Mouse (Mus musculus): ENCODE results near the gene Crxos. TPM values are rescaled to one million over a fixed set of nuclear protein-coding genes. Genes with fewer than 3 reads are reported as not detected.

Crxos gene
- polyA plus RNA-seq, 2 experiments: not detected

DNA sequence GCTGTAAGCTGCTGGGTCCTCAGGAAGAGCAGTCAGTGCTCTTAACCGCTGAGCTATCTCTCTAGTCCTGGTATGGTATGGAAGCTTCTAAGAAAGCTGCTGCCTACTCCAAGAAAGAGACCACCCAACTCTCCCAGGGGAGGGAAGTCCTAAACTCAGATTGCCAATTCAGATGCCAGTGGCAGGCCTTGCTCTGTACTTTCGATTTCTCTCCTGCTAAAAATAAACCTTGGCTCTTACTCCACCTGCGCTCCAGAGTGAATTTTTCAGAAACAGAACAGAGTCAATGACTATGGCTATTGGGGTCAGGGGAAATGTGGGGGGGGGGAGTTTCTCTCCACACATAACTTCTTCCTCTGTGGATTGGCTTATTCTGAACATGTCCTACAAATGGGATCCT lies 49.2 kb downstream of the Crxos start:
- no peak overlapping the region for H3K9ac ChIP-seq (ENCODE audit: low read depth, low read length, severe bottlenecking)
- DNase-seq (ENCODE audit: low spot score) (no peak), ATAC-seq (ENCODE audit: low FRiP score, low read depth) (no peak)
- no peak overlapping the region for H3K4me2 ChIP-seq (replicated peaks; ENCODE audit: low read depth, low read length, severe bottlenecking)
- peaks cover 8% of the 10 kb centered on the region for H3K36me3 ChIP-seq (ENCODE audit: control insufficient read depth, insufficient read depth, low read length)
- H3K4me3 ChIP-seq (replicated peaks; ENCODE audit: low read length): no peak overlapping the region
- H3K27me3 ChIP-seq (ENCODE audit: control insufficient read depth, insufficient read depth, low read length): no peaks in the 10 kb centered on the region
- no peaks in the 10 kb centered on the region for H3K9me3 ChIP-seq (ENCODE audit: control insufficient read depth, low read length)
- TF ChIP-seq POLR2A (IDR thresholded peaks at IDR 0.05; ENCODE audit: borderline replicate concordance, extremely low read depth, insufficient read depth, insufficient read length): no peak
- H3K27ac ChIP-seq (replicated peaks; ENCODE audit: low read depth, low read length): no peak overlapping the region
- no peaks in the 10 kb centered on the region for H3K4me1 ChIP-seq (ENCODE audit: control insufficient read depth, insufficient read depth, low read length)
- 82% methylated on average over 3 of the region's 3 CpGs for WGBS

DNA sequence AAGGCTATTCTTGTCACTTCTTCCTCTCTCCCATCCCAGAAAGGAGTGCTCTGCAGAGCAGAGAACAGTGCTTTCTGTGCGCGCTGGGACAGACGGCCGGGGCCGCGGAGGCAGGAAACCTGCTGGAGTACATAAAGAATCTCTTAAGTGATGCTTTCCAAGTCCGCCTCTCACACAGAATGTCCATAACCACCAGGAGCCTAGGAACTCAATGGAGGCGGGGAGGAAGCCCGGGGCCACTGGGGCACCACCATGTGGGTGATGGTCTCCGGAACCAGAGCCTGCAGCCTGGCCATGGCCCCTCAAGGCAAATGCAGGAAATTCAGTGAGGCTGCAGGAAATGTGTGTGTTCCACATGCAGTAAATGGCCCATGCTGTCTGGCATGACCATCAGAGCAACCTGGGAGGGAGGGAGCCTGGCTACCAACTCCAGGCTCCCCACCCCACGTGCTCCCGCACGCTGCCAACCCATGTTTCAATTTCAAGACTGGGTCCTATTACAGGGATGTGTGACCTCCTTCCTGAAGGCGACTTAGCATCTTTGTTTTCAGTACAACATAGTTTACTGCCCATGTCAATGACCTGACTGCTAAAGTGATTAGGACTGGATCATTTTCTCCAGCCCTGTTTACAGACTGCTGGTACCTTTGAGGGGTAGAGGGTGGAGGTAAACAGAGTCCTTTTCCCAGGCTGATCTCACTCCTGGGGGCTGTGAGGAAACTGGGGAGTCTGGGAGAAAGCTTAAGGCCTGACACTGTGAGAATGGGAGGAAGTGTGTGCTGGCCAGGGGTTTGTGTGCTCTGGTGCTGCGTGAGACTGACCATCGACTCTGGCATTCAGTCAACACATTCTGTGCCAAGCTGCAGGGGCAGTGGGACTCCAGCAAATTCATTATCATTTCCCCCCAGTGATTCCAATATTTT lies 51.3 kb downstream of the Crxos start:
- no peaks in the 10 kb centered on the region for H3K9me3 ChIP-seq (ENCODE audit: control insufficient read depth, low read length)
- WGBS: 43% methylated on average over 16 of the region's 16 CpGs
- H3K4me3 ChIP-seq (replicated peaks; ENCODE audit: low read length): no peak overlapping the region
- H3K27ac ChIP-seq (replicated peaks; ENCODE audit: low read depth, low read length): no peak overlapping the region
- ATAC-seq (ENCODE audit: low FRiP score, low read depth): no peak
- no peaks in the 10 kb centered on the region for H3K4me1 ChIP-seq (ENCODE audit: control insufficient read depth, insufficient read depth, low read length)
- H3K36me3 ChIP-seq (ENCODE audit: control insufficient read depth, insufficient read depth, low read length): peaks cover 28% of the 10 kb centered on the region
- no peaks in the 10 kb centered on the region for H3K27me3 ChIP-seq (ENCODE audit: control insufficient read depth, insufficient read depth, low read length)
- H3K9ac ChIP-seq (ENCODE audit: low read depth, low read length, severe bottlenecking): no peak overlapping the region
- no peak for DNase-seq (ENCODE audit: low spot score)
- no peak overlapping the region for H3K4me2 ChIP-seq (replicated peaks; ENCODE audit: low read depth, low read length, severe bottlenecking)
- TF ChIP-seq POLR2A (IDR thresholded peaks at IDR 0.05; ENCODE audit: borderline replicate concordance, extremely low read depth, insufficient read depth, insufficient read length): no peak

DNA sequence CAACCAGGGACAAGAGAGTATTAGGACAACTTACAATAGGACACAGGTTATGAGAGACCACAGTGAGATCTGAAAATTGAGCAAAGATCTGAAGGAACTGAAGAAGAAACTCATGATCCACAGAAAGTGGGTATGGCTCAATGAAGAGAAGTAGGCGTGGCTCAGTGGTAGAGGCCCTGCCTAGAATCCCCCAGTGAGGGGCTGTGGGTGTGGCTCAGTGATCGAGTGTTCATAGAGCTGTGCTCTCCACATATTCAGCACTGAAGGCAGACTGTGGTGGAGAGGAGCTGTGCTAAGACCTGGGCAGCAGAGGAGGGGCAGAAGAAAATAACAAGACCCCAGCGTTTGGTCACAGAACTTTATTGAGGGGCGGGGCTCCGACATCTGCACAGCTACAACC lies 55.1 kb downstream of the Crxos start:
- DNase-seq (ENCODE audit: low spot score) (no peak), ATAC-seq (ENCODE audit: low FRiP score, low read depth) (no peak)
- no peak overlapping the region for H3K4me2 ChIP-seq (replicated peaks; ENCODE audit: low read depth, low read length, severe bottlenecking)
- no peak overlapping the region for H3K9ac ChIP-seq (ENCODE audit: low read depth, low read length, severe bottlenecking)
- WGBS: 84% methylated on average over 5 of the region's 5 CpGs
- TF ChIP-seq POLR2A (IDR thresholded peaks at IDR 0.05; ENCODE audit: borderline replicate concordance, extremely low read depth, insufficient read depth, insufficient read length): no peak
- no peak overlapping the region for H3K27ac ChIP-seq (replicated peaks; ENCODE audit: low read depth, low read length)
- H3K27me3 ChIP-seq (ENCODE audit: control insufficient read depth, insufficient read depth, low read length): no peaks in the 10 kb centered on the region
- H3K4me3 ChIP-seq (replicated peaks; ENCODE audit: low read length): no peak overlapping the region
- no peaks in the 10 kb centered on the region for H3K4me1 ChIP-seq (ENCODE audit: control insufficient read depth, insufficient read depth, low read length)
- H3K36me3 ChIP-seq (ENCODE audit: control insufficient read depth, insufficient read depth, low read length): peaks cover 64% of the 10 kb centered on the region
- no peaks in the 10 kb centered on the region for H3K9me3 ChIP-seq (ENCODE audit: control insufficient read depth, low read length)

DNA sequence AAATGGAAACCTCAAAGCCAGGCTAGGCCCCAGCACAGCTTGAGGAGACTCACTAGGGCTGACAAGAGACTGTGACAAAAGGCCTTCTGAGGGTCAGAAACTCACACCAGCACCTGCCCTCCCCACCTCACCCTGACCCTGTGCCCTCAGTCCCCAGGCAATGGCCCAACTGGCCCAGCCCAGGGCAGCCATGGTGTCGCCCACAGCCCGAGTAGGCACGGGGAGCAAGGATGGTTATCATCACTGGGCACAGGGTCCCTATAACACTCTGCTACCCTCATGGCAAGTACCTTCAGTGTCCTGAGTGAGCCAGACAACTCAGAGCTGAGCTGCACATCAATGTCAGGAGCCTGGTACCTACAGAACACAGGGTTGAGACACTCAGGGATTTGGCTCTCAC lies 56.2 kb downstream of the Crxos start:
- H3K4me1 ChIP-seq (ENCODE audit: control insufficient read depth, insufficient read depth, low read length): no peaks in the 10 kb centered on the region
- TF ChIP-seq POLR2A (IDR thresholded peaks at IDR 0.05; ENCODE audit: borderline replicate concordance, extremely low read depth, insufficient read depth, insufficient read length): no peak
- H3K36me3 ChIP-seq (ENCODE audit: control insufficient read depth, insufficient read depth, low read length): peaks cover 74% of the 10 kb centered on the region
- no peaks in the 10 kb centered on the region for H3K27me3 ChIP-seq (ENCODE audit: control insufficient read depth, insufficient read depth, low read length)
- ATAC-seq (ENCODE audit: low FRiP score, low read depth): no peak
- no peak overlapping the region for H3K27ac ChIP-seq (replicated peaks; ENCODE audit: low read depth, low read length)
- no peak for DNase-seq (ENCODE audit: low spot score)
- no peak overlapping the region for H3K4me2 ChIP-seq (replicated peaks; ENCODE audit: low read depth, low read length, severe bottlenecking)
- no peaks in the 10 kb centered on the region for H3K9me3 ChIP-seq (ENCODE audit: control insufficient read depth, low read length)
- no peak overlapping the region for H3K9ac ChIP-seq (ENCODE audit: low read depth, low read length, severe bottlenecking)
- no peak overlapping the region for H3K4me3 ChIP-seq (replicated peaks; ENCODE audit: low read length)
- WGBS: 100% methylated on average over 3 of the region's 3 CpGs

DNA sequence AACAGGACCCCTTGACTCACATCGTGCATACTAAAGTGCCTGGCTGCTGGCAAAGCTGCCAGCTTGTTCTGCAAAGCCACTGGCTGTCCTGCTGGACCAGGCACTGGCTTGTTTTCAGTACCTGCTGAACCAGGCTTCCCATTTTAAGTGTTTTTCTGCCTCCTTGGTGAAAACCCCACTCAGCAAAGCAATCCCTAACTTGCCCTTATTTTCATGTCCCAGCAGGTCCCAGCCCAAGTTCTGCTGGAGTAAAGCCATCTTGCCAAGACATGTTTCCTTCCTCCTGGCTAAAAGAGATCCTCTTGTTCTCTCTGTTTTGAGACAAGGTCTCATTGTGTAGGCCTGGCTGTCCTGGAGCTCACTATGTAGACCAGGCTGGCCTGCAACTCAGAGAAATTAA lies 61.9 kb downstream of the Crxos start:
- TF ChIP-seq POLR2A (IDR thresholded peaks at IDR 0.05; ENCODE audit: borderline replicate concordance, extremely low read depth, insufficient read depth, insufficient read length): no peak
- H3K4me3 ChIP-seq (replicated peaks; ENCODE audit: low read length): peak overlapping the region; percentile 77; the same call in 1 of the 2 replicates
- DNase-seq (ENCODE audit: low spot score): no peak
- H3K4me2 ChIP-seq (replicated peaks; ENCODE audit: low read depth, low read length, severe bottlenecking): no peak overlapping the region; the same call in 1 of the 2 replicates
- H3K27me3 ChIP-seq (ENCODE audit: control insufficient read depth, insufficient read depth, low read length): no peaks in the 10 kb centered on the region
- H3K4me1 ChIP-seq (ENCODE audit: control insufficient read depth, insufficient read depth, low read length): peaks cover 16% of the 10 kb centered on the region
- H3K9ac ChIP-seq (ENCODE audit: low read depth, low read length, severe bottlenecking): no peak overlapping the region
- H3K36me3 ChIP-seq (ENCODE audit: control insufficient read depth, insufficient read depth, low read length): peaks cover 48% of the 10 kb centered on the region
- H3K9me3 ChIP-seq (ENCODE audit: control insufficient read depth, low read length): no peaks in the 10 kb centered on the region
- no peak overlapping the region for H3K27ac ChIP-seq (replicated peaks; ENCODE audit: low read depth, low read length)
- ATAC-seq (ENCODE audit: low FRiP score, low read depth): no peak
- WGBS: 89% methylated on average over 1 of the region's 1 CpGs
